Mouse (Mus musculus) G1E (cell line): ENCODE measurements around the gene Clk2.

ENCODE experiments used
- CTCF ChIP-seq: IDR thresholded peaks from 2 replicates; pipeline ENCODE4 v1.5.1; 2012; ENCODE audit warnings: low read depth, low read length, inconsistent platforms, mixed read lengths
- GATA1 ChIP-seq: IDR thresholded peaks from 2 replicates; pipeline ENCODE4 v1.6.1; 2012; ENCODE audit warnings: borderline replicate concordance, low read length, inconsistent platforms, mixed read lengths
- GATA2 ChIP-seq: IDR thresholded peaks from 2 replicates; pipeline ENCODE4 v1.6.1; 2012; ENCODE audit warnings: low read depth, low read length, inconsistent platforms, borderline replicate concordance
- POLR2AphosphoS5 ChIP-seq: IDR thresholded peaks from 2 replicates; pipeline ENCODE4 v1.6.1; 2012; ENCODE audit warnings: low read depth, low read length, inconsistent platforms; ENCODE audit not compliant: insufficient replicate concordance
- TAL1 ChIP-seq: conservative IDR thresholded peaks from 2 replicates; pipeline ENCODE4 v1.6.1; 2012; ENCODE audit warnings: low read depth, low read length, inconsistent platforms, mixed read lengths

DNA sequence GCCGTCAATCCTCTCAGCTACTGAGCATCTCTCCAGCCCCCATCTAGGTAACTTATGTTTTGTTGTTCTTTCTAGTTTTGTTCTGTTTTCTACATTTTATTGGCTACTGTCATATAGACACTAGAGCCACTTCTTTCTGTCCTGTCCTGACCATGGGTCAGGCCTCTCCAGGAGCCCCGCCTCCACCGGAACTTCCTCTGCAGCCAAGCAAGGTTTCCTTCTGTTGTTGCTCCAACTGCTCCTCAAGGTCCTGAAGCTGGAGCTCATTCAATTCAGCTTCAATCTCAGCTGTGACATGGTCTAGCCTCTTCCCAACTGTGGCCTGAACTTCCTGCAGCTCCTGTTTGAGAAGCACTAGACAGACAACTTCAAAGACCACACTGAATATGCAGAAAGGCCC is 34.7 kb upstream of the Clk2 start:
- TF ChIP-seq GATA1 (no peak), CTCF (no peak), GATA2 (no peak), POLR2AphosphoS5 (no peak), TAL1 (no peak)
